Mouse (Mus musculus) ES-E14 (cell line): ENCODE measurements around the gene Dapk3.

Experiments
- MAFK ChIP-seq: IDR thresholded peaks from 2 replicates; pipeline ENCODE4 v1.6.1; 2014; ENCODE audit warnings: mild to moderate bottlenecking, low read depth, low read length, inconsistent platforms; ENCODE audit not compliant: insufficient read depth
- ZNF384 ChIP-seq: IDR thresholded peaks from 2 replicates; pipeline ENCODE4 v1.6.1; 2012; ENCODE audit warnings: low read depth, low read length, inconsistent platforms

- TF ChIP-seq ZNF384 (no peak), MAFK (no peak)
Measured at GRCm38 (mm10) chr10:81154736-81155135, 28.1 kb upstream of the Dapk3 start.
